Mouse (Mus musculus): ENCODE data around the gene Pccb.

DNA sequence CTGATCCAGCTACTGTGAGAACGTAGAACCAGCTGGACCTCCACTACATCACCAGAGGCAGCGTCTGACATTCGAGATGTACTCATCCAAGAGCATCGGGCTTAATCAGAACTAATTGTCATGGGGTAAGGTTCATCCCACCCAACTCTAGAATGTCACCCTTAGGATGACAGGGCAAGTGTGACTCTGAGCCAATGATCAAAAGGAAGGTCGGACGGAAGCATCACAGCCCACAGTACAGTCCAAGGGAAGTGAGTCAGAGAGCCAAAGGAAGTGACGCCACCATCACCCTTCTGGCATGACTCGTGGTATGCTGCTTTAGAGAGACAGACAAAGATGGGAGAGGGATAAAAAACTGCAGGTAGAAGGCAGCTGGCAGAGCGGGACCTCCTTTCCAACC is 7.6 kb upstream of the Pccb start:
- TF ChIP-seq CTCF (IDR thresholded peaks at IDR 0.05; ENCODE audit: extremely low read depth, insufficient read depth, insufficient read length, insufficient replicate concordance) (no peak), POLR2A (IDR thresholded peaks at IDR 0.05; ENCODE audit: low read depth, low read length) (no peak)
